Mouse (Mus musculus): ENCODE results near the gene Isyna1.

DNA sequence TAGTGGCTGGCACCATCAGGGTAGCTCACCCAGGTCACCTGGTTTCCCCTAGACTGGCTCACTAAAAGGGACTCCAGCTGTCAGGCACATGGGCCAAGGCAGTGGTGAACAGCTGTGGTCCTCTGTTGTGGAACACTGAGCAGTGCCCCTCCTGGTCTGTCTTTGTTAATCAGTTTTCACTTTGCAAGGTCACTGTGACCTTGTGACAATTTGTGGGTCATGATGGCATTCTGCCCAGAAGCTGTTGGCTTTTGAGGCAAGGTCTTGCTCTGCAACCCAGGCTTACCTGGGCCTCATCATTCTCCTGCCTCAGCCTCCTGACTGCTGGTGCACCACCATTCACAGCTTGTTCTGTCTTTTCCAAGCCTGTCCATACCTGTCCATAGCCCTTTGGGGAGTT, 23.8 kb upstream of the Isyna1 start:
- no peak for TF ChIP-seq CTCF (IDR thresholded peaks at IDR 0.05; ENCODE audit: low read depth)
- TF ChIP-seq EP300 (IDR thresholded peaks at IDR 0.05; ENCODE audit: low read depth), result no peak

Data from liver, embryonic 14.5 days (tissue).